Mouse (Mus musculus) midbrain, embryonic 12.5 days (tissue): ENCODE measurements at regions not wholly inside any gene's neighbourhood (a gene's known extent, or its start where the extent isn't known, plus 50 kb on each side); places are given as distances from the start of the nearest gene placed in this dataset.

Experiments used
- ATAC-seq: fragments of 200-750 bp; cut with Nextera tagmentation; 2 replicates; pipeline ENCODE4 v1.8.0; 2017; ENCODE audit warnings: low read depth, moderate TSS enrichment, moderate library complexity; ENCODE audit not compliant: low FRiP score
- H3K27ac ChIP-seq: fragments of 300-500 bp; sonication (generic); replicated peaks from 2 replicates; pipeline ENCODE4 v1.5.1; 2016; ENCODE audit warnings: mild to moderate bottlenecking
- H3K27me3 ChIP-seq: fragments of 300-500 bp; sonication (generic); 2 replicates; pipeline ENCODE4 v1.6.1; 2016; ENCODE audit warnings: mild to moderate bottlenecking
- H3K36me3 ChIP-seq: fragments of 300-500 bp; sonication (generic); 2 replicates; pipeline ENCODE4 v1.6.1; 2016
- H3K4me1 ChIP-seq: fragments of 300-500 bp; sonication (generic); 2 replicates; pipeline ENCODE4 v1.6.1; 2016
- H3K4me2 ChIP-seq: fragments of 300-500 bp; sonication (generic); replicated peaks from 2 replicates; pipeline ENCODE4 v1.6.1; 2016; ENCODE audit warnings: mild to moderate bottlenecking, moderate library complexity
- H3K4me3 ChIP-seq: fragments of 300-500 bp; sonication (generic); 2 replicates; pipeline ENCODE4 v1.5.1; 2016; ENCODE audit warnings: mild to moderate bottlenecking
- H3K9ac ChIP-seq: fragments of 300-500 bp; sonication (generic); replicated peaks from 2 replicates; pipeline ENCODE4 v1.6.1; 2016; ENCODE audit warnings: mild to moderate bottlenecking, moderate library complexity
- H3K9me3 ChIP-seq: fragments of 300-500 bp; sonication (generic); 2 replicates; pipeline ENCODE4 v1.6.1; 2016; ENCODE audit warnings: mild to moderate bottlenecking
- WGBS: fragments of 180-500 bp; shearing (Covaris S2); methylation state at CpG from one replicate; pipeline ENCODE4 v1.1.7; 2016; 5-methylcytosine and 5-hydroxymethylcytosine counted together

- H3K36me3 ChIP-seq = no peaks in the 10 kb centered on the region
- H3K4me2 ChIP-seq = no peak overlapping the region
- H3K9ac ChIP-seq = no peak overlapping the region
- peak; percentile 47 for ATAC-seq
- H3K9me3 ChIP-seq = no peaks in the 10 kb centered on the region
- H3K27me3 ChIP-seq = no peaks in the 10 kb centered on the region
- WGBS = 86% methylated on average over 8 of the region's 8 CpGs
- peaks cover 2% of the 10 kb centered on the region; the same call in 1 of the 2 replicates for H3K4me1 ChIP-seq
- no peak overlapping the region for H3K27ac ChIP-seq
- H3K4me3 ChIP-seq = no peak overlapping the region
Measured at GRCm38 (mm10) chr16:85269681-85270080, 96.1 kb upstream of the App start.

- no peaks in the 10 kb centered on the region for H3K27me3 ChIP-seq
- no peak overlapping the region for H3K4me2 ChIP-seq
- H3K4me3 ChIP-seq = no peak overlapping the region
- H3K27ac ChIP-seq = no peak overlapping the region
- H3K36me3 ChIP-seq = no peaks in the 10 kb centered on the region
- H3K4me1 ChIP-seq = no peaks in the 10 kb centered on the region
- no peaks in the 10 kb centered on the region for H3K9me3 ChIP-seq
- ATAC-seq = no peak
- no peak overlapping the region for H3K9ac ChIP-seq
- 73% methylated on average over 4 of the region's 4 CpGs for WGBS
Measured at GRCm38 (mm10) chr16:85259838-85260237, 86.3 kb upstream of the App start.

- Histone ChIP-seq H3K4me2 (no peak overlapping the region), H3K9me3 (no peaks in the 10 kb centered on the region), H3K9ac (no peak overlapping the region), H3K27me3 (no peaks in the 10 kb centered on the region), H3K36me3 (no peaks in the 10 kb centered on the region), H3K4me3 (no peak overlapping the region), H3K27ac (no peak overlapping the region), H3K4me1 (no peaks in the 10 kb centered on the region)
- 66% methylated on average over 1 of the region's 1 CpGs for WGBS
- ATAC-seq = no peak
Measured at GRCm38 (mm10) chr16:85247301-85247700, 73.7 kb upstream of the App start.

GRCm38 (mm10) chr16:85233037-85233436, 59.5 kb upstream of the App start:
- WGBS = 100% methylated on average over 1 of the region's 1 CpGs
- Histone ChIP-seq H3K4me3 (no peak overlapping the region), H3K27me3 (no peaks in the 10 kb centered on the region), H3K4me1 (no peaks in the 10 kb centered on the region), H3K36me3 (no peaks in the 10 kb centered on the region), H3K4me2 (no peak overlapping the region), H3K27ac (no peak overlapping the region), H3K9me3 (no peaks in the 10 kb centered on the region), H3K9ac (no peak overlapping the region)
- ATAC-seq = no peak

- Histone ChIP-seq H3K9ac (no peak overlapping the region), H3K36me3 (no peaks in the 10 kb centered on the region), H3K4me3 (no peak overlapping the region), H3K27me3 (no peaks in the 10 kb centered on the region), H3K27ac (no peak overlapping the region), H3K4me1 (no peaks in the 10 kb centered on the region), H3K9me3 (no peaks in the 10 kb centered on the region), H3K4me2 (no peak overlapping the region)
- ATAC-seq = no peak
- 62% methylated on average over 6 of the region's 6 CpGs for WGBS
Measured at GRCm38 (mm10) chr16:85231908-85232467, 58.4 kb upstream of the App start.

- 84% methylated on average over 2 of the region's 2 CpGs for WGBS
- Histone ChIP-seq H3K4me3 (no peak overlapping the region), H3K9me3 (no peaks in the 10 kb centered on the region), H3K9ac (no peak overlapping the region), H3K27ac (no peak overlapping the region), H3K36me3 (no peaks in the 10 kb centered on the region), H3K4me2 (no peak overlapping the region), H3K4me1 (no peaks in the 10 kb centered on the region), H3K27me3 (no peaks in the 10 kb centered on the region)
- ATAC-seq = no peak
Measured at GRCm38 (mm10) chr16:85231330-85231729, 57.8 kb upstream of the App start.

- 89% methylated on average over 2 of the region's 2 CpGs for WGBS
- Histone ChIP-seq H3K27me3 (no peaks in the 10 kb centered on the region), H3K4me3 (no peak overlapping the region), H3K4me1 (no peaks in the 10 kb centered on the region), H3K36me3 (no peaks in the 10 kb centered on the region), H3K27ac (no peak overlapping the region), H3K9ac (no peak overlapping the region), H3K9me3 (no peaks in the 10 kb centered on the region), H3K4me2 (no peak overlapping the region)
- no peak for ATAC-seq
Measured at GRCm38 (mm10) chr16:85224325-85224724, 50.8 kb upstream of the App start.
